In the genomic region with DNA sequence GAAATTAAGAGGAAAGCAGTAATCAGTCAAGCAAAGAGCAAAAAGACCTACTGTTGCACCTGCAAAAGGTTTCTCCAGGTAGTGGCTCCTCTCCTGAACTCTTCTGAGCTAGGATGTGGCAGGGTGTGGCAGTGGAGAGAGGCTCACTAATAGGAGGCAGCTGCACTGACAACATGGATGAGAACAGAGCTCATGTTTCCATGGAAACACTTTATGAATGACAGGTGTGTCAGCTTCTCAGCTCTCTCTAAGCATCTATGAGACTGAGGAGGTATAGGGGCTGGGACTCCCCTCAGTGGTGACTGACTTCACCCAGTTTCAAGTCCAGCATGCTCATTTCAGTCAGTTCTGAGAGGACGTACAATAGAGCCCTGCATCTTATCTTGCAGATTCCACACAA, we compare ENCODE assay signal across 19 mouse cellular contexts. TPM values are rescaled to one million over a fixed set of nuclear protein-coding genes. Genes with fewer than 3 reads are reported as not detected.
"Had no signal": no experiment of that assay in that cellular context is flagged by ENCODE, and none has a peak within 500 bp of the region (broad histone marks: within the 10 kb centered on the region; RNA-seq: fewer than 3 reads in every experiment).

No protein-coding gene starts in this region.

- H3K4me2 ChIP-seq: kidney, embryonic 15.5 days; limb, embryonic 13.5 days; neural tube, embryonic 12.5 days had no signal

- H3K4me3 ChIP-seq: kidney, embryonic 15.5 days; limb, embryonic 13.5 days; neural tube, embryonic 12.5 days had no signal

- H3K27ac ChIP-seq: kidney, embryonic 15.5 days; limb, embryonic 13.5 days; liver, embryonic 14.5 days; neural tube, embryonic 12.5 days; stomach, postnatal 0 days had no signal

- H3K9ac ChIP-seq: kidney, embryonic 15.5 days; limb, embryonic 13.5 days; liver, embryonic 14.5 days; neural tube, embryonic 12.5 days had no signal

- H3K27me3 ChIP-seq: kidney, embryonic 15.5 days; limb, embryonic 13.5 days; neural tube, embryonic 12.5 days had no signal

- H3K36me3 ChIP-seq: kidney, embryonic 15.5 days; limb, embryonic 13.5 days; neural tube, embryonic 12.5 days had no signal

- H3K4me1 ChIP-seq: kidney, embryonic 15.5 days; limb, embryonic 13.5 days; neural tube, embryonic 12.5 days had no signal

- H3K9me3 ChIP-seq: kidney, embryonic 15.5 days; limb, embryonic 13.5 days; neural tube, embryonic 12.5 days had no signal

- DNase-seq: kidney, postnatal 14 days; left cerebral cortex, postnatal 4 days; lung, adult 18-20 months; thymus, postnatal 4 days had no signal

RNA-seq across cellular contexts. Expression of gene Dppa1, which starts 15.8 kb away (rescaled TPM):
- total RNA-seq: layer of hippocampus, adult 8-10 months; layer of hippocampus, postnatal 14 days; left cerebral cortex, adult 18-20 months; left cerebral cortex, postnatal 10 days; left cerebral cortex, postnatal 4 days; liver, adult 2 months; megakaryocyte-erythroid progenitor cell, adult 5-6 weeks; monocyte, adult 5-6 weeks; neutrophil, adult 5-6 weeks had no signal
- polyA plus RNA-seq: kidney, embryonic 15.5 days; large intestine, adult 2 months; liver, adult 2 months; liver, embryonic 14.5 days; lung, embryonic 16.5 days; neural tube, embryonic 12.5 days; stomach, postnatal 0 days had no signal
